Mouse (Mus musculus) cortical plate, adult 2 months (tissue): ENCODE measurements around the gene Fra10ac1.

ENCODE experiments used
- CTCF ChIP-seq: fragments of 200-500 bp; IDR thresholded peaks from 2 replicates; pipeline ENCODE4 v1.5.1; 2011; ENCODE audit warnings: mild to moderate bottlenecking, control low read depth, low read length; ENCODE audit not compliant: insufficient read depth; ENCODE audit errors: extremely low read depth
- POLR2A ChIP-seq: fragments of 200-500 bp; IDR thresholded peaks from 2 replicates; pipeline ENCODE4 v1.6.1; 2011; ENCODE audit warnings: mild to moderate bottlenecking, low read length, control low read depth; ENCODE audit not compliant: insufficient read depth; ENCODE audit errors: extremely low read depth

DNA sequence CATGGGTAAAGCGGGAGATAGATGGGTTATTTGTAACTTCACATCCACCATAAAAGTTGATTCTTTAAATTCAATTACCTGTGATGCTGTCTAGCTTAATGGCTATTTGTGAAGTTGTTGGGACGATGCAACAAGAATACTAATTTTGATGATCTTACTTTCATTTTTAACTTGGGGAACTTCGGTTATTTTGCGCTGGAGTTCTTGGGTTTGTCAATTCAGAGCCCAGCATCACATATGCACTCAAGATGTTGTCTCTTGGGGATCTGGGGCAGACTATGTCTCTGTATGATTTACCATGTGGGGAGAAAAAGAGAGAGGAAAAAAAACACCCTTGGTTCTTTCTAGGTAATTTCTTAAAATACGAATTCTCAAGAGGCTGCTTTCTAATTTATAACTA lies 41.8 kb upstream of the Fra10ac1 start:
- no peak for TF ChIP-seq CTCF
- no peak for TF ChIP-seq POLR2A
